Mouse (Mus musculus): ENCODE measurements around the gene Rasa3.

The Rasa3 gene

DNA sequence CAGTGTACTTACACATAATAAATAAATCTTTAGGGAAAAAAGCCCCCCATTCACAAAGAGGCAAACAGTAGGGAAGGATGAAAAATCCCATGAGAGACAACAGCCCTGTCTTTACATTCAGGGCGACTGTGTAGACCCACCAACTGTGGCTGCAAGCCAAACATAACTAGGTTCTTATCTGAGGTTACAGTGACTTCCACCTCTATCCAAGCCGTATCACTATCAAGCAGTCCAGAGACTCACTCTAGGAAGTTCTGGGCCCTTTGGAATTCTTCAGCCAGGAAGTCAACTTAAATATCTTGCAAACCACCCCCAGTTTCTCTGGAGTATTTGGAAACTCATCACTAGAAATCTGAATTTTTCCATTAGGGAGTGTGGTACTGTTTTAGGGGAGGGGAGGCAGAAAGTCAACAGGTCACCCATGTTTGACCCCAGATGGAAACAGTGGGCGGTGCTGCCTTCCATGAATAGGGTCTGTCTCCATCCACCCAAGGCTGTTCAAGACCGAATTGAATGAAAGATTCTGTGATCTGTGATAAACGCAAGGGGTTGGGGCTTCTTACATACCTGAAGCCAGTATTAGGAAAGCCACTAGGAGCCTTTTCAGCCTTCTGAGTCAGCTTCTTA is 22.0 kb upstream of the Rasa3 start:
- no peaks in the 10 kb centered on the region; the same call in 1 of the 2 replicates for H3K27me3 ChIP-seq (ENCODE audit: insufficient read depth, low read length)
- H3K4me1 ChIP-seq (replicated peaks; ENCODE audit: low read depth, low read length): 0 out of 2 replicates have a peak, but pooled peaks cover 2% of the 10 kb centered on the region
- no peaks in the 10 kb centered on the region for H3K36me3 ChIP-seq (ENCODE audit: insufficient read depth, low read length)
- no peak overlapping the region for H3K4me3 ChIP-seq (replicated peaks; ENCODE audit: low read length)
- H3K9me3 ChIP-seq (ENCODE audit: low read length): no peaks in the 10 kb centered on the region
- TF ChIP-seq NANOG (IDR thresholded peaks at IDR 0.05; ENCODE audit: borderline replicate concordance, low read length): no peak
- TF ChIP-seq POU5F1 (IDR thresholded peaks at IDR 0.05; ENCODE audit: borderline replicate concordance, low read length): no peak
- TF ChIP-seq CTCF (conservative IDR thresholded peaks at IDR 0.05; ENCODE audit: low read length): no peak

- Histone ChIP-seq H3K9me3 (ENCODE audit: low read length) (no peaks in the 10 kb centered on the region), H3K36me3 (ENCODE audit: insufficient read depth, low read length) (no peaks in the 10 kb centered on the region), H3K27me3 (ENCODE audit: insufficient read depth, low read length) (no peaks in the 10 kb centered on the region; the same call in 1 of the 2 replicates), H3K4me3 (replicated peaks; ENCODE audit: low read length) (no peak overlapping the region), H3K4me1 (replicated peaks; ENCODE audit: low read depth, low read length) (0 out of 2 replicates have a peak, but pooled peaks cover 2% of the 10 kb centered on the region)
- TF ChIP-seq POU5F1 (IDR thresholded peaks at IDR 0.05; ENCODE audit: borderline replicate concordance, low read length): no peak
- no peak for TF ChIP-seq CTCF (conservative IDR thresholded peaks at IDR 0.05; ENCODE audit: low read length)
- TF ChIP-seq NANOG (IDR thresholded peaks at IDR 0.05; ENCODE audit: borderline replicate concordance, low read length): no peak
These were observed 20.9 kb upstream of the Rasa3 start for GRCm38 (mm10) chr8:13698281-13698680.

DNA sequence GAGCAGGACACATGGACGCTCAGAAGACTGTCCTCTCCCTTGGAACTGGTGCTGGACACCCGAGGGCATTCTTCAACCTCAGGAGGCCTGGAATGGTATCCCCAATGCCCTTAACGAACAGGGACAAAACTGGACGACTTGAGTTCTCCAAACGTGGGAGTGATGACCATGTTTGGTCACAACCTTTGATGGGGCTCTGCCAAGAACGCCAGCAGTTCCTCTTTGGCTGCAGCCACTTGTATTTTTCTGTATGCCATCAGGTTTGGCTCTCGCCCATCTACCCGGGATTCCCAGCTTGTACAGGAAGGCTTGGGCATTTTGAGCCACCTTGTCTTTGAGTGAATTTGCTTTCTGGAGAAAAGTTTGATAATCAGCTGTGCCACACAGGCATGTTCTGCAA is 20.3 kb upstream of the Rasa3 start:
- no peaks in the 10 kb centered on the region for H3K36me3 ChIP-seq (ENCODE audit: insufficient read depth, low read length)

GRCm38 (mm10) chr8:13697196-13697595 is 19.8 kb upstream of the Rasa3 start:
- TF ChIP-seq POU5F1 (IDR thresholded peaks at IDR 0.05; ENCODE audit: borderline replicate concordance, low read length) (no peak), CTCF (conservative IDR thresholded peaks at IDR 0.05; ENCODE audit: low read length) (no peak), NANOG (IDR thresholded peaks at IDR 0.05; ENCODE audit: borderline replicate concordance, low read length) (no peak)
- Histone ChIP-seq H3K4me1 (replicated peaks; ENCODE audit: low read depth, low read length) (no peaks in the 10 kb centered on the region), H3K9me3 (ENCODE audit: low read length) (no peaks in the 10 kb centered on the region), H3K4me3 (replicated peaks; ENCODE audit: low read length) (no peak overlapping the region), H3K27me3 (ENCODE audit: insufficient read depth, low read length) (no peaks in the 10 kb centered on the region; the same call in 1 of the 2 replicates), H3K36me3 (ENCODE audit: insufficient read depth, low read length) (no peaks in the 10 kb centered on the region)

More for the DNA sequence above, 20.3 kb upstream of the Rasa3 start:
- TF ChIP-seq CTCF (conservative IDR thresholded peaks at IDR 0.05; ENCODE audit: low read length) (no peak), NANOG (IDR thresholded peaks at IDR 0.05; ENCODE audit: borderline replicate concordance, low read length) (no peak), POU5F1 (IDR thresholded peaks at IDR 0.05; ENCODE audit: borderline replicate concordance, low read length) (no peak)
- Histone ChIP-seq H3K4me1 (replicated peaks; ENCODE audit: low read depth, low read length) (no peaks in the 10 kb centered on the region), H3K27me3 (ENCODE audit: insufficient read depth, low read length) (no peaks in the 10 kb centered on the region; the same call in 1 of the 2 replicates), H3K9me3 (ENCODE audit: low read length) (no peaks in the 10 kb centered on the region), H3K4me3 (replicated peaks; ENCODE audit: low read length) (no peak overlapping the region)

GRCm38 (mm10) chr8:13696157-13696556 is 18.8 kb upstream of the Rasa3 start:
- H3K4me1 ChIP-seq (replicated peaks; ENCODE audit: low read depth, low read length): no peaks in the 10 kb centered on the region
- H3K36me3 ChIP-seq (ENCODE audit: insufficient read depth, low read length): no peaks in the 10 kb centered on the region
- no peaks in the 10 kb centered on the region; the same call in 1 of the 2 replicates for H3K27me3 ChIP-seq (ENCODE audit: insufficient read depth, low read length)
- no peak overlapping the region for H3K4me3 ChIP-seq (replicated peaks; ENCODE audit: low read length)
- no peaks in the 10 kb centered on the region for H3K9me3 ChIP-seq (ENCODE audit: low read length)
- TF ChIP-seq POU5F1 (IDR thresholded peaks at IDR 0.05; ENCODE audit: borderline replicate concordance, low read length) (no peak), NANOG (IDR thresholded peaks at IDR 0.05; ENCODE audit: borderline replicate concordance, low read length) (no peak), CTCF (conservative IDR thresholded peaks at IDR 0.05; ENCODE audit: low read length) (no peak)

GRCm38 (mm10) chr8:13695203-13695867 is 17.9 kb upstream of the Rasa3 start:
- no peak overlapping the region for H3K4me3 ChIP-seq (replicated peaks; ENCODE audit: low read length)
- no peaks in the 10 kb centered on the region for H3K36me3 ChIP-seq (ENCODE audit: insufficient read depth, low read length)
- TF ChIP-seq POU5F1 (IDR thresholded peaks at IDR 0.05; ENCODE audit: borderline replicate concordance, low read length): no peak
- no peaks in the 10 kb centered on the region; the same call in 1 of the 2 replicates for H3K27me3 ChIP-seq (ENCODE audit: insufficient read depth, low read length)
- no peaks in the 10 kb centered on the region for H3K4me1 ChIP-seq (replicated peaks; ENCODE audit: low read depth, low read length)
- H3K9me3 ChIP-seq (ENCODE audit: low read length): no peaks in the 10 kb centered on the region

DNA sequence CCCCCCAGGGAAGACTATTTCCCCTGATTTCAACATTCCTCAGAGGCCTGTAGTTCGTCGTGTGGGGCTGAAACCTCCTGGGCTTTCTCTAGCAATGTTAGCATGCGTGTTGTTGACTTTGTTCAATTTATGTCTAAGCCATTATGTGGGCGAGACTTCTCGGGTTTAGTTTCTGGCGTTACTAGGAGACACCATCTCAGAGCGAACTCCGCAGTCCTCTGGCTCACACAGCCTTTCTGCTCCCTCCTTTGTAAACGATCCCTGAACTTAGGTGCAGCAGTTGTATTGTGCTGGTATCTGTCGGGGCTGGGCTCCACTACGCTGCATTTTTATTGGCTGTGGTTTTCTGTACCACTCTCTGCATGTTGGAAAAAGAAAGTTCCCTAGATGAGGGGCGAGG is 17.3 kb upstream of the Rasa3 start:
- no peak for TF ChIP-seq NANOG (IDR thresholded peaks at IDR 0.05; ENCODE audit: borderline replicate concordance, low read length)
- TF ChIP-seq POU5F1 (IDR thresholded peaks at IDR 0.05; ENCODE audit: borderline replicate concordance, low read length): no peak
- no peak for TF ChIP-seq CTCF (conservative IDR thresholded peaks at IDR 0.05; ENCODE audit: low read length)
- Histone ChIP-seq H3K4me1 (replicated peaks; ENCODE audit: low read depth, low read length) (no peaks in the 10 kb centered on the region), H3K36me3 (ENCODE audit: insufficient read depth, low read length) (no peaks in the 10 kb centered on the region), H3K27me3 (ENCODE audit: insufficient read depth, low read length) (no peaks in the 10 kb centered on the region; the same call in 1 of the 2 replicates), H3K4me3 (replicated peaks; ENCODE audit: low read length) (no peak overlapping the region), H3K9me3 (ENCODE audit: low read length) (no peaks in the 10 kb centered on the region)

DNA sequence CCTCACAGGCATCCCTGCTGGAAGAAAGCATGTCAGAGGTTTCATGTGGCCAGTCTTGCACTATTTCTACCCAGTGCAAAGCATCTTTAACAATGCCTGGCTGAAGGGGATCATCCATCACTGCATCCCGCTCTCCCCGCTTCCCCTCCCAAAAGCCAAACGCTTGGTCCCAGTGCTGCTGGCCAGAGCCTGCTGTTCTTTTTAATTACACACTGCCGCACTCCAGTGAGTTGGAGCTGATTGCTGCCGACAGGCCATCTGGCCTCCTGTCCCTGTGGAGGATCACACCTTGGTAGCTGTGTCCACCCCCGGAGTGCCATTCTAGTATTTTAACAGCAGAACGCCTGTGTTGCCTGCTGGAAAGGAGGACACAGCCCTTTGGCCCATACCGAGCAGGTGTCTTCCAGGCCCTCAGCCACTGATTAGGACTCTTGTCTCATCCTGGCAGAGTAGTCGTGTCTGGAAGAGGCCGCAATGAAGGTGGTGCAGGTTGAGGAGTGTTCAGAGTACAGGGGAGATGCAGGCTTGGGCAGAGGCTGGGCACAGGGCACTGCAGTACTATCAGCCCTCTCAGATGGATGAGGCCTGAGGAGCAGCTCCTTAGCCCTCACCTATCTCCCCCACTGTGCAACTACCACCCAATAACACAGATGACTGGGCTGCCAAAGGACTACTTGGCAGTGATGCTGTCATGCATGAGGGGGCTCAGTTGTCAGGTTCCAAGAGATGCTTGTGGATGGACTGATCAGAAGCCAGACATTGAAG is 15.1 kb upstream of the Rasa3 start:
- Histone ChIP-seq H3K9me3 (ENCODE audit: low read length) (no peaks in the 10 kb centered on the region), H3K36me3 (ENCODE audit: insufficient read depth, low read length) (no peaks in the 10 kb centered on the region), H3K4me3 (replicated peaks; ENCODE audit: low read length) (no peak overlapping the region), H3K4me1 (replicated peaks; ENCODE audit: low read depth, low read length) (no peaks in the 10 kb centered on the region; the same call in 1 of the 2 replicates), H3K27me3 (ENCODE audit: insufficient read depth, low read length) (no peaks in the 10 kb centered on the region)
- no peak for TF ChIP-seq NANOG (IDR thresholded peaks at IDR 0.05; ENCODE audit: borderline replicate concordance, low read length)
